Mouse (Mus musculus): ENCODE measurements around the gene Ugt1a9. TPM values are rescaled to one million over a fixed set of nuclear protein-coding genes. Genes with fewer than 3 reads are reported as not detected.
"Not testable (repeated sequence)": the region's sequence is repeated elsewhere in the genome, so short reads cannot be mapped to it uniquely, and the experiment has no call there.

Gene Ugt1a9
- polyA plus RNA-seq, 1 experiment from 2014 or later = not detected

DNA sequence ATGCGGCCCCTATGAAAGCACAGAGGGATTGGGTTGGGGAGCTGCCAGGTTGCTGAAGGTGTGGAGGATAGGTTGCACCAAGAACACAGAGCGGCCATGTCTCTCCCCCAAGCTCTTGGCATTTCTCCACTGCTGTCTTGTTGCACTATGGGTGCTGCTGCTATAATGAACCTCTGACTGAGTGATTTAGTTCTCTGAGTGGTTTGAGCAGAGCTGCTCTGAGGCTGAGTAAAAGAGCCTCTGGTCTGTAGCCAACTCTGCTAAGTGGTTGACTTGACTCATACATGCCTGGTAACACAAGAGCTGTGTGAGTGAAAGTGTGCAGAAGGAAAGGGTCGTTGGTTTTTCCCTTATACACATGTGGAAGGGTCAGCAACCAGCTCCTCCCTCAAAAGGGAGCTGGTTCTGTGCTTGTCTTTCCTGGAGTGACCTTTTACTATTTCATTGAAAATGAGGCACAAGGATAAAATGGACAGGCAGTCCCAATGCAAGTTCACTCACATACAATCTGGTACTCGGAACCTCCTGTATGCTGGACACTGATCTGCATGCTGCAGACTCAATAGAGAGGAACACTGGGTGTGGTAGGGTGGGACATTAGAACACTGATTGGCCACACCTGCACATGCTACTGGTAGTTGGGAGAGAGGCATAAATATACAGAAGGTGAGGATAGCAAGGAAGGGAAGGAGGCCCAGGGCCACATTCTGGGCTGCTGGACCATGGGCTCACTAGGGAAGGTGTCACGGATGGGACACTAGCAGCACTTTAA is 33.3 kb downstream of the Ugt1a9 start:
- H3K4me1 ChIP-seq (replicated peaks; ENCODE audit: control insufficient read depth, insufficient read depth, low read length); ATAC-seq; H3K9ac ChIP-seq (replicated peaks; ENCODE audit: low read depth, low read length); H3K36me3 ChIP-seq (ENCODE audit: control insufficient read depth, insufficient read depth); H3K9me3 ChIP-seq (ENCODE audit: control insufficient read depth, low read length); H3K27me3 ChIP-seq (replicated peaks; ENCODE audit: control insufficient read depth, insufficient read depth, low read length); H3K4me2 ChIP-seq (ENCODE audit: low read length); H3K27ac ChIP-seq (ENCODE audit: low read length); H3K4me3 ChIP-seq (replicated peaks; ENCODE audit: low read length): not testable (repeated sequence)
- 80% methylated on average over 4 of the region's 5 CpGs for WGBS

DNA sequence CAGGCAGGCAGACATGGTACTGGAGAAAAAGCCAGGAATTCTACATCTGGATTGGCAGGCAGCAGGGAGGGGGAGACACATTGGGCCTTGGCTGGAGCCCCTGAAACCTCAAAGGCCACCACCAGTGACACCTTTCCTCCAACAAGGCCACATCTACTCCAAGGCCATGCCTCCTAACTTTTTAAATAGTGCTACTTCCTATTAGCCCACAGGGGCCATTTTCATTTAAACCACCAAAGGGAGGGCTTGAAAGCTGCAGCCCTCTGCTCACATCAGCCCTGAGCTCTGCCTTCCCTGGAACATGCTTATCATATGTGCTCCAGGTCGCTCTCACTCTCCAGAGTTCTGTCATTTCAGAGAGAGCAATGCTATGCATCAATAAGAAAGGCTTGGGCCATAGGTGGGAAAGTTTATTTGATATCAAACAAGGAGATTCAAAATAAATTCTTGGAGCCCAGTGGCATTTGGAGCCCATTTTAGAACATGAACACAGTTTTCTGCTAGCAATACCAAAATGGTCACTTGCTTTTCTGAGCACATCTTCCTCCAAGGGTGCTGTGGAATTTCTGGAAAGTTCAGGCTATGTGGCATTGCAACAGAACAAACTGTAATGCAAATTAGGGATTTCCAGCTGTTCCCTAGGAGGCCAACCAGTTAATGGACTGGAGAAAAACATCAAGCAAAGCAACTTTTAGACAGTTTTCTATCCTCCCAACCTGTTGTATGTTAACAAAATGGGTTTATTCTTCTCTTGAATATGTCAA is 34.2 kb downstream of the Ugt1a9 start:
- Histone ChIP-seq H3K27me3 (replicated peaks; ENCODE audit: control insufficient read depth, insufficient read depth, low read length) (no peaks in the 10 kb centered on the region), H3K9me3 (ENCODE audit: control insufficient read depth, low read length) (no peaks in the 10 kb centered on the region), H3K4me1 (replicated peaks; ENCODE audit: control insufficient read depth, insufficient read depth, low read length) (no peaks in the 10 kb centered on the region), H3K4me3 (replicated peaks; ENCODE audit: low read length) (no peak overlapping the region), H3K36me3 (ENCODE audit: control insufficient read depth, insufficient read depth) (no peaks in the 10 kb centered on the region), H3K27ac (ENCODE audit: low read length) (no peak overlapping the region), H3K9ac (replicated peaks; ENCODE audit: low read depth, low read length) (no peak overlapping the region), H3K4me2 (ENCODE audit: low read length) (no peak overlapping the region)
- WGBS = 97% methylated on average over 1 of the region's 1 CpGs
- ATAC-seq = no peak

DNA sequence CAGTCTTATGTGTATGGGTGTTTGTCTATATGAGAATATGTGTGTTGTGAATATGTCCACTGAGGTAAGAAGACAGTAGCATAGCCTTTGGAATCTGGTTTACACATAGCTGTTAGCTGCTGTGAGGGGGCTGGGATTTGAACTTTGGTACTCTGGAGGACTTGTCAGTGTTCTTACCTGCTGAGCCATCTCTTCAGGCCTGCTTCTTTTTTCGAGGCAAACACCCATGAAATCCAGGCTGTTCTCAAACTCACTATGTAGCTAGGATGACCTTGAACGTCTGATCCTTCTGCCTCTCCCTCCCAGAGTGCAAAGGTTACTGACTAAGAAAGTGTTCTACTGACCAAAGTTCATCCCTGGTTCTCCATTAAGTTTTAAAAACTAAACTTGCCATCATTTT is 35.1 kb downstream of the Ugt1a9 start:
- Histone ChIP-seq H3K4me1 (replicated peaks; ENCODE audit: control insufficient read depth, insufficient read depth, low read length) (no peaks in the 10 kb centered on the region), H3K4me2 (ENCODE audit: low read length) (no peak overlapping the region), H3K9ac (replicated peaks; ENCODE audit: low read depth, low read length) (no peak overlapping the region), H3K9me3 (ENCODE audit: control insufficient read depth, low read length) (no peaks in the 10 kb centered on the region), H3K36me3 (ENCODE audit: control insufficient read depth, insufficient read depth) (no peaks in the 10 kb centered on the region), H3K27ac (ENCODE audit: low read length) (no peak overlapping the region), H3K27me3 (replicated peaks; ENCODE audit: control insufficient read depth, insufficient read depth, low read length) (no peaks in the 10 kb centered on the region), H3K4me3 (replicated peaks; ENCODE audit: low read length) (no peak overlapping the region)
- ATAC-seq = no peak
- 80% methylated on average over 2 of the region's 2 CpGs for WGBS

DNA sequence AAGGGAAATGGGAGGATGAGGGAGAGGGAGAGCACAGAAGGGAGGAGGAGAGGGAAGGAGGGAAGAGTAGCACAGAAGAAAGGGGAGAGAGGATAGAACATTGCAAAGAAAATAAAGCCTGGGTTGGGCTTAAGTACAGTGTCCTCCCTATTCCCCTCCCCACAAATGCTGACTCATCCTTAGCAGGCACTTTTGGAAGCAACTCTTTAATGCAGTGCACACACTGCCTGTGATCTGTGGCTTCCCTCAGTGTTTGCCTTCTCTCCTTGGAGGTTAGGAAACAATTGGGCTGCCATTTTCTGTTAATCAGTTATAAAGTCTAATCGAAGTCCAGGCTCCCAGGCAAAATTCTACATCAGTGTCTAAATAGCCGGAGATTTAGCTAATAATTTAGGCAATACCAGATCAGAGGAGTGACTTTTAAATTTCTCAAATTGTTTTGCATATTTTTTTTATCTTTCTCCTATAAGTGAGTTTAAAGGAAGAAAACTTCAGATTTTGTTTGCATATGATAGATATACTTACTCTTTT is 38.5 kb downstream of the Ugt1a9 start:
- not testable (repeated sequence) for H3K4me1 ChIP-seq (replicated peaks; ENCODE audit: control insufficient read depth, insufficient read depth, low read length); H3K4me2 ChIP-seq (ENCODE audit: low read length); H3K9ac ChIP-seq (replicated peaks; ENCODE audit: low read depth, low read length); H3K36me3 ChIP-seq (ENCODE audit: control insufficient read depth, insufficient read depth); ATAC-seq; H3K27me3 ChIP-seq (replicated peaks; ENCODE audit: control insufficient read depth, insufficient read depth, low read length); H3K4me3 ChIP-seq (replicated peaks; ENCODE audit: low read length); H3K9me3 ChIP-seq (ENCODE audit: control insufficient read depth, low read length); H3K27ac ChIP-seq (ENCODE audit: low read length)
- 84% methylated on average over 2 of the region's 2 CpGs for WGBS

DNA sequence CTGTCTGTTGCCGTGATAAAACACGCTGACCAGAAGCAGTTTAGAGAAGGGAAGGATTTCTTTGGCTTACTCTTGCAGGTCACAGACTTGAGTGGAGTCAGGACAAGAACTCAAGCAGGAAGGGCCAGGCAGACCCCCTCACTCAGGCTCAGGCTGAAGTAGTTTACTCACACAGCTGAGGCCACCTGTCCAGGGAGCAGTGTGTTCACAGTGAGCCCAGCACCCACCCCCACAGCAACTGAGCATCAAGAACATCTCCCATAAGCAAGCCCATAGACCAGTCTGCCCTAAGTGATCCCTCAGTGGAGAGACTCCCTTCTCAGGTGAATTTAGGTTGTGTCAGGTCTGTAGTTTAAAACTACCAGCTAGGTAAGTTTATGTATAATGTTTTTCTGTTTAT is 39.0 kb downstream of the Ugt1a9 start:
- H3K27me3 ChIP-seq (replicated peaks; ENCODE audit: control insufficient read depth, insufficient read depth, low read length); H3K4me2 ChIP-seq (ENCODE audit: low read length); H3K4me3 ChIP-seq (replicated peaks; ENCODE audit: low read length); H3K36me3 ChIP-seq (ENCODE audit: control insufficient read depth, insufficient read depth); H3K9me3 ChIP-seq (ENCODE audit: control insufficient read depth, low read length); ATAC-seq; H3K4me1 ChIP-seq (replicated peaks; ENCODE audit: control insufficient read depth, insufficient read depth, low read length); H3K27ac ChIP-seq (ENCODE audit: low read length); H3K9ac ChIP-seq (replicated peaks; ENCODE audit: low read depth, low read length): not testable (repeated sequence)
- WGBS = 91% methylated on average over 2 of the region's 2 CpGs

DNA sequence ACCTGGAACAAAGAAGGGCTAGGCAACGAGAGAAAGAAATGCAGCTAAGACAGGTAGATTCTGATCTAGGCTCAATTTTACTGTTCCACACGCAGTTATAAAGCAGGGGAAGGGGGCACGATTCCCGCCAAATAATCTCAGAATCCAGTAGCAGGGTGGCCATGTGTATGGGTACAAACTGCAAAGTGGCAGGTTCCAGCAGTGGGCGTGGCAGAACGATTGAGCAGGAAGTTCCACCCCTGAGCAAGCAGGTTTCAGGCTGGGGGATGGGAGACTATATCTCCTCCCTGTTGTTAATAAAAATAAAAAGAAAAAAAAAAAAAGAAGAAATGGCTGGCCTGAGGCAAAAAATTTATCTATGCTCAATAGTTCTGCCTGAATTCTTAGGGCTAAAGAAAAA is 42.2 kb downstream of the Ugt1a9 start:
- not testable (repeated sequence) for H3K27me3 ChIP-seq (replicated peaks; ENCODE audit: control insufficient read depth, insufficient read depth, low read length); H3K9ac ChIP-seq (replicated peaks; ENCODE audit: low read depth, low read length); H3K9me3 ChIP-seq (ENCODE audit: control insufficient read depth, low read length); H3K4me1 ChIP-seq (replicated peaks; ENCODE audit: control insufficient read depth, insufficient read depth, low read length); H3K36me3 ChIP-seq (ENCODE audit: control insufficient read depth, insufficient read depth); H3K4me2 ChIP-seq (ENCODE audit: low read length); H3K27ac ChIP-seq (ENCODE audit: low read length); H3K4me3 ChIP-seq (replicated peaks; ENCODE audit: low read length); ATAC-seq
- WGBS = over 99% methylated on average over 6 of the region's 6 CpGs

DNA sequence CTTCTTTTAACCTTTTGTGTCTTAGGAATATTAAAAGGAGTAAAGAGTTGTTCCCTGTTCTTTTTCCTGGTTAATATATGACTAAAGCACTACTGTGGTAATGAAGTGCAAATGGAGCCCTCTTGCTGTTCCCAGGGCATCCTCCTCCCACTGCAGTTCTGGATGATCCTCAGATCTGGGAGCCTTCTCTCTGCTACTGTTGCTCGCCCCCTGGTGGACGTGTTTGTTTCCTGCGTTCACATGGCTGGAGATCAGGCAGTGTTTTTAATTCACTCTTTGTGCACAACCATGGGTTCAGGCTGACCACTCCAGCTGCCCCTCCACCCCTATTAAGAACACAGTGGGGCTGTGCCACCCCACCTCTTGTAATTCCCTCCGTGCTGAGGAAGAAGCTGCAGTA is 50.0 kb downstream of the Ugt1a9 start:
- H3K4me1 ChIP-seq (replicated peaks; ENCODE audit: control insufficient read depth, insufficient read depth, low read length); H3K9me3 ChIP-seq (ENCODE audit: control insufficient read depth, low read length); H3K9ac ChIP-seq (replicated peaks; ENCODE audit: low read depth, low read length); ATAC-seq; H3K4me2 ChIP-seq (ENCODE audit: low read length); H3K36me3 ChIP-seq (ENCODE audit: control insufficient read depth, insufficient read depth); H3K27ac ChIP-seq (ENCODE audit: low read length); H3K27me3 ChIP-seq (replicated peaks; ENCODE audit: control insufficient read depth, insufficient read depth, low read length); H3K4me3 ChIP-seq (replicated peaks; ENCODE audit: low read length): not testable (repeated sequence)
- 13% methylated on average over 3 of the region's 4 CpGs for WGBS

DNA sequence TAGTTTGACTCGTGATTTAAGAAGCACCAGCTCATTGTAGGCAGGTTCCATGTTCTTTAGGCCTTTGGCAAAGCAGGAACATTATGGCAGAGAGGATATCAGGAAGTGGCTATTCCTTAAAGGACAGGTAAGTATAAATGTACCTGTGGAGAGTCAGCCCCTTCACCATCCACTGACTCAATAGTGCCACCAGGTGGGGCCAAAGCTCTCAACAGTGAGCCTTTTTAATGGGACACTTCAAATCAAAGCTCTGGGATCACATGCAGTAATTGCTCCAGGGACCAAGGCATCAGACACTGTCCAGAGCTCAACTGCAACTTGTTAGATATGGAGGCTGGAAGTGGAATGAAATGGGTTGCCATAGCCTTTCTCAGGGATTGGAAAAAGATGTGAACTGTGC is 50.9 kb downstream of the Ugt1a9 start:
- not testable (repeated sequence) for H3K4me3 ChIP-seq (replicated peaks; ENCODE audit: low read length); H3K27ac ChIP-seq (ENCODE audit: low read length); H3K4me1 ChIP-seq (replicated peaks; ENCODE audit: control insufficient read depth, insufficient read depth, low read length); H3K36me3 ChIP-seq (ENCODE audit: control insufficient read depth, insufficient read depth); H3K4me2 ChIP-seq (ENCODE audit: low read length); ATAC-seq; H3K27me3 ChIP-seq (replicated peaks; ENCODE audit: control insufficient read depth, insufficient read depth, low read length); H3K9me3 ChIP-seq (ENCODE audit: control insufficient read depth, low read length); H3K9ac ChIP-seq (replicated peaks; ENCODE audit: low read depth, low read length)
- WGBS = no CpG with 5 or more reads among the region's 1 CpGs

DNA sequence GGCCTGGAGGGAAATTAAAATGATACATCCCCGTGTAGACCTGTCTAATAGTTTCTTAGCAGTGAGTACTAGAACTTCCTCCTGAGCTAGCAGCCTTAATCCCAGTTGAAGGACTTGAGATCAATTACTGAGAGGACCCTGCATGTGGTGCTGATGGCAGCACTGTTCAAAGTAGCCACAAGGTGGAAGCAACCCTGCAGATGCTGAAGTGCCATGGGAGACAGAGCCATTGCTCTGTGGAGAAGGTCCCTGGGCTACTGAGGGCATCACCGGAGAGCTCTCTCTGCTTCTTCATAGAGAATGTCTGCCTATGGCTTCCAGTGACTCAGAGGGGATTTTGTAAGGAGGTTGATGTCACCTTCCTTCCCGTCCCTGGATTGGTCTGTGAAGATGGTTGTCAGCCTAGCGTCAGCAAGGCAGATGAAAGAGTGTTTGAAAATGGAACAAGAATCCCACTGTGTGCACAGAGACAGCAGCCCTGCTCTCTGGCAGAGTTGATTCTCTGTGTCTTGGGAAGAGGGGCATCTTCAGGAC is 55.3 kb downstream of the Ugt1a9 start:
- not testable (repeated sequence) for ATAC-seq; H3K36me3 ChIP-seq (ENCODE audit: control insufficient read depth, insufficient read depth); H3K4me2 ChIP-seq (ENCODE audit: low read length); H3K9me3 ChIP-seq (ENCODE audit: control insufficient read depth, low read length); H3K9ac ChIP-seq (replicated peaks; ENCODE audit: low read depth, low read length); H3K27me3 ChIP-seq (replicated peaks; ENCODE audit: control insufficient read depth, insufficient read depth, low read length); H3K4me3 ChIP-seq (replicated peaks; ENCODE audit: low read length); H3K27ac ChIP-seq (ENCODE audit: low read length); H3K4me1 ChIP-seq (replicated peaks; ENCODE audit: control insufficient read depth, insufficient read depth, low read length)
- 80% methylated on average over 2 of the region's 4 CpGs for WGBS
